Mouse (Mus musculus) neural tube, embryonic 13.5 days (tissue): ENCODE data around the gene Camta1. TPM values are rescaled to one million over a fixed set of nuclear protein-coding genes. Genes with fewer than 3 reads are reported as not detected.
A peak's percentile ranks its signal among the peaks of the same experiment; 100 is the strongest.
"Not testable (repeated sequence)": the region's sequence is repeated elsewhere in the genome, so short reads cannot be mapped to it uniquely, and the experiment has no call there.

ENCODE experiments used
- ATAC-seq: fragments of 200-750 bp; cut with Nextera tagmentation; 2 replicates; pipeline ENCODE4 v1.8.0; 2017; ENCODE audit warnings: low read depth, mild to moderate bottlenecking, moderate TSS enrichment, moderate library complexity
- H3K27ac ChIP-seq: fragments of 300-500 bp; sonication (generic); replicated peaks from 2 replicates; pipeline ENCODE4 v1.5.1; 2015; ENCODE audit warnings: moderate library complexity, mild to moderate bottlenecking, inconsistent platforms
- H3K27me3 ChIP-seq: fragments of 300-500 bp; sonication (generic); 2 replicates; pipeline ENCODE4 v1.6.1; 2015; ENCODE audit warnings: mild to moderate bottlenecking, inconsistent platforms
- H3K36me3 ChIP-seq: fragments of 300-500 bp; sonication (generic); 2 replicates; pipeline ENCODE4 v1.6.1; 2015; ENCODE audit warnings: mild to moderate bottlenecking, inconsistent platforms
- H3K4me1 ChIP-seq: fragments of 300-500 bp; sonication (generic); replicated peaks from 2 replicates; pipeline ENCODE4 v1.6.1; 2015; ENCODE audit warnings: inconsistent platforms
- H3K4me2 ChIP-seq: fragments of 300-500 bp; sonication (generic); 2 replicates; pipeline ENCODE4 v1.6.1; 2015; ENCODE audit warnings: inconsistent platforms, mild to moderate bottlenecking, moderate library complexity
- H3K4me3 ChIP-seq: fragments of 300-500 bp; sonication (generic); 2 replicates; pipeline ENCODE4 v1.5.1; 2015; ENCODE audit warnings: mild to moderate bottlenecking, inconsistent platforms
- H3K9ac ChIP-seq: fragments of 300-500 bp; sonication (generic); 2 replicates; pipeline ENCODE4 v1.6.1; 2015; ENCODE audit warnings: moderate library complexity, mild to moderate bottlenecking, inconsistent platforms
- H3K9me3 ChIP-seq: fragments of 300-500 bp; sonication (generic); 2 replicates; pipeline ENCODE4 v1.6.1; 2016; ENCODE audit warnings: inconsistent platforms
- WGBS: fragments of 180-500 bp; shearing (Covaris S2); methylation state at CpG from one replicate; pipeline ENCODE4 v1.1.7; 2015; 5-methylcytosine and 5-hydroxymethylcytosine counted together
- polyA plus RNA-seq: library from polyadenylated mRNA; unstranded; fragments of >200 nt; fragmentation: Nextera tagmentation; extraction: Ambion mirVana; gene quantifications from 2 replicates; pipeline ENCODE4 v1.2.1, GENCODE M21; 2015

Camta1 gene
- polyA plus RNA-seq, 1 experiment from 2014 or later = 165 TPM

DNA sequence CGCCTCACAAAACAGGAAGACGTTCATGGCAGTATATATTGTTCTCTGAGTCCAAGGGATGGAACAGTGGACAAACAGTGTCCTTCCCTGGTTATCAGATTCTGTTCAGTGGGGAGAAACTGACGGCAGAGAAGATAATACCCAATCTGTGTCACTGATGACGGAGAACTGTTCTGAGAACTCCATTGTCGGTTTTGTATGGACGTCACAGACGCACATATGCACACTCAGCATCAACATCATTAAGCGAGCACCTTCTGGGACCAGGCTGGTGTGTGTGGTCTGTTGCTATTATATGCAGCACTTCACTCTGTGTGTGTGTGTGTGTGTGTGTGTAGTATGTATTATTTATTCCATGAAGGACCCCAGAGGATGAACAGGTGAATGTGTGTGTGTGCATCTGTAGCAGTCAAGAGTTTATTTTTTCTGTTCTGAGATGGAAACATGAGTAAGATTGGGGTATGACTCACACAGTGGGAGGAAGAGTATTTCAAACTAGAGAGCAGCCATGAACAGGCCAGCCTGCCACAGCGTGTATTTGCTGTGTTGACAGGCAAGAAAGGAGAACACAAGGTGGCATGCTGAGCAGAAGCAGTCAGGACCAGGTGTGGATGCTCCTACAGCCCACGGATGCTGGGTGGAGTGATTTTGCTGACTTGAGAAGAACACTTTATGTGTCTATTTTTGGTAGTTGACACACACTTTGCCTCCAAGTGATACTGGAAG is 946.3 kb downstream of the Camta1 start:
- Histone ChIP-seq H3K9me3 (no peaks in the 10 kb centered on the region), H3K27me3 (no peaks in the 10 kb centered on the region), H3K4me1 (peaks cover 22% of the 10 kb centered on the region), H3K9ac (peak overlapping the region; percentile 84), H3K4me2 (peak overlapping the region; percentile 73), H3K27ac (peak overlapping the region; percentile 80), H3K4me3 (peak overlapping the region; percentile 55), H3K36me3 (no peaks in the 10 kb centered on the region)
- ATAC-seq = no peak
- 43% methylated on average over 10 of the region's 10 CpGs for WGBS

- peak; percentile 78 for ATAC-seq
- under 1% methylated on average over 48 of the region's 48 CpGs for WGBS
- Histone ChIP-seq H3K27me3 (no peaks in the 10 kb centered on the region), H3K4me1 (peaks cover 25% of the 10 kb centered on the region), H3K4me3 (peak within 1 kb of the TSS; percentile 55), H3K27ac (peak within 1 kb of the TSS; percentile 81), H3K4me2 (peak within 1 kb of the TSS; percentile 73), H3K36me3 (no peaks in the 10 kb centered on the region), H3K9ac (peak within 1 kb of the TSS; percentile 84), H3K9me3 (no peaks in the 10 kb centered on the region)
These were observed 947.4 kb downstream of the Camta1 start, which contains the start of the genes Park7 and Tnfrsf9 for GRCm38 (mm10) chr4:150914290-150914733. Park7 (minus strand) TSS chr4:150914437. Tnfrsf9 (plus strand) TSS chr4:150914562.

- peak overlapping the region; percentile 81 for H3K27ac ChIP-seq
- no peaks in the 10 kb centered on the region for H3K36me3 ChIP-seq
- ATAC-seq = no peak
- H3K9ac ChIP-seq = peak overlapping the region; percentile 84
- no peaks in the 10 kb centered on the region for H3K27me3 ChIP-seq
- H3K4me1 ChIP-seq = peaks cover 30% of the 10 kb centered on the region
- WGBS = 17% methylated on average over 12 of the region's 12 CpGs
- H3K9me3 ChIP-seq = no peaks in the 10 kb centered on the region
- peak overlapping the region; percentile 55 for H3K4me3 ChIP-seq
- peak overlapping the region; percentile 73 for H3K4me2 ChIP-seq
These were observed 947.9 kb downstream of the Camta1 start for GRCm38 (mm10) chr4:150913743-150914142.

- Histone ChIP-seq H3K9ac (no peak overlapping the region), H3K4me2 (peak overlapping the region; percentile 81), H3K27ac (peak overlapping the region; percentile 59), H3K27me3 (no peaks in the 10 kb centered on the region), H3K4me1 (peaks cover 38% of the 10 kb centered on the region), H3K9me3 (no peaks in the 10 kb centered on the region), H3K4me3 (peak overlapping the region; percentile 60), H3K36me3 (peaks cover 19% of the 10 kb centered on the region)
- 87% methylated on average over 19 of the region's 19 CpGs for whole genome bisulfite sequencing
- peak; percentile 17; the same call in 1 of the 2 replicates for ATAC-seq
These were observed 951.3 kb downstream of the Camta1 start for GRCm38 (mm10) chr4:150910164-150910951.

- peaks cover 25% of the 10 kb centered on the region for H3K36me3 ChIP-seq
- H3K4me2 ChIP-seq = peak overlapping the region; percentile 81
- peak overlapping the region; percentile 78 for H3K9ac ChIP-seq
- H3K27me3 ChIP-seq = no peaks in the 10 kb centered on the region
- H3K4me1 ChIP-seq = peaks cover 31% of the 10 kb centered on the region
- WGBS = under 1% methylated on average over 56 of the region's 56 CpGs
- ATAC-seq = peak; percentile 74
- no peaks in the 10 kb centered on the region for H3K9me3 ChIP-seq
- H3K27ac ChIP-seq = peak overlapping the region; percentile 77
- peak overlapping the region; percentile 60 for H3K4me3 ChIP-seq
These were observed 952.1 kb downstream of the Camta1 start for GRCm38 (mm10) chr4:150909451-150910156.

DNA sequence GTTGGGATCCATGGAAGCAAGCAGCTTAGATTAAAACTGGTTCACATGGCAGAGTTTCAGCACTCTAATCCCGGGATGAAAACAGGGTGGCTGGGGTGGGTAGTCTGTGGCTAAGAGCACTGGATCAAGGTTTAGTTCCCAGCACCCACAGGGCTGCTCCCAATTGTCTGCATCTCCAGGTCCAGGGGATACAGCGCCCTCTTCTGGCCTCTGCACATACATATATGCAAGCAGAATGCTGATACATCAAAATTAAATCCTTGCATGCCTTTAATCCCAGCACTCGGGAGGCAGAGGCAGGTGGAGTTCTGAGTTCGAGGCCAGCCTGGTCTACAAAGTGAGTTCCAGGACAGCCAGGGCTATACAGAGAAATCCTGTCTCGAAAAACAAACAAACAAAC is 953.2 kb downstream of the Camta1 start:
- WGBS = 81% methylated on average over 5 of the region's 5 CpGs
- Histone ChIP-seq H3K4me1 (peaks cover 27% of the 10 kb centered on the region), H3K4me3 (peak overlapping the region; percentile 60; the same call in 1 of the 2 replicates), H3K4me2 (peak overlapping the region; percentile 81; the same call in 1 of the 2 replicates), H3K36me3 (peaks cover 33% of the 10 kb centered on the region)
- ATAC-seq, H3K27ac ChIP-seq, H3K27me3 ChIP-seq, H3K9ac ChIP-seq, H3K9me3 ChIP-seq: not testable (repeated sequence)

DNA sequence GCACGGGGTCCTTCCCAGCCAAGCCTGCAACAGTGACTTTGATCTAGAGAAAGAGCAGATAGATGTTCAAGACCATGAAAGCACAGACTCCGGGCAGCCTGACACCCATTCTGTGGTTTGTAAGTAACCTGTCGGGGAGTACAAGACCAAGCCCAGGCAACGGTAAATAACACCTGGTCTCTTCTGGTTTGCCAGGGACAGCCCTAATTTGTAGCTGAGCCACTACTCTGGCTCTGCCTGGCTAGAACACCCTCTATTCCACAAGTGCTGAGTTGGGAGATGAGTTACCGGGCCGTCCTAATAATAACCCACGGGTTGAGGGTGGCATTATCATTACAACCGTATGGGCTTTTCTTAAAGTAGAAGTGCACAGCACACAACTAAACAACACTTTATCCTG is 954.6 kb downstream of the Camta1 start:
- Histone ChIP-seq H3K4me2 (no peak overlapping the region), H3K4me1 (peaks cover 19% of the 10 kb centered on the region), H3K27ac (no peak overlapping the region), H3K27me3 (no peaks in the 10 kb centered on the region), H3K36me3 (peaks cover 47% of the 10 kb centered on the region), H3K4me3 (no peak overlapping the region), H3K9ac (no peak overlapping the region), H3K9me3 (no peaks in the 10 kb centered on the region)
- 95% methylated on average over 8 of the region's 8 CpGs for WGBS
- ATAC-seq = no peak

GRCm38 (mm10) chr4:150903091-150903742 is 958.5 kb downstream of the Camta1 start:
- H3K4me3 ChIP-seq = no peak overlapping the region
- H3K27me3 ChIP-seq = no peaks in the 10 kb centered on the region
- H3K4me1 ChIP-seq = peaks cover 6% of the 10 kb centered on the region; the same call in 1 of the 2 replicates
- no peak overlapping the region for H3K4me2 ChIP-seq
- no peak overlapping the region for H3K9ac ChIP-seq
- ATAC-seq = no peak
- H3K36me3 ChIP-seq = peaks cover 82% of the 10 kb centered on the region
- 94% methylated on average over 14 of the region's 14 CpGs for WGBS
- H3K9me3 ChIP-seq = no peaks in the 10 kb centered on the region
- H3K27ac ChIP-seq = no peak overlapping the region

DNA sequence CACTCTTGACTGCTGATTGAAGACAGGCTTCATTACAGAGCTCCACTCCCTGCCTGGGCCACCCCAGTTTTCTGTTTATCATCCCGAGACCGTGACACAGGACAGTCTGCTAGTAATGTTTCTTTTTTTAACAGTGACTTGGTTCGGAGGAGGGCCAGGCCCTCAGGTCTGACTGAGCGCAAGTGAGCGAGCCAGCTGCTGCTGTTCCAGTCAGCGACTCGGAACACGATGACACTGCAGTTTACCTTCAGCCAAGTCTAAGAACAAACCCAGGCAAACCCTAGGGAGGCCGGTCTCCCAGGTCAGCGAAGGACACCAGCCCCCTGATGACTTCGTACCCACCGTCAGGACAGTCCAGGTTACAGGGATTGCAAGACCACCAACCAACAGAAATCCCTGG is 959.6 kb downstream of the Camta1 start:
- Histone ChIP-seq H3K36me3 (peaks cover 86% of the 10 kb centered on the region), H3K27me3 (no peaks in the 10 kb centered on the region)
- 85% methylated on average over 12 of the region's 12 CpGs for WGBS

GRCm38 (mm10) chr4:150901651-150902050 is 960.0 kb downstream of the Camta1 start:
- Histone ChIP-seq H3K9me3 (no peaks in the 10 kb centered on the region), H3K27ac (no peak overlapping the region), H3K4me3 (no peak overlapping the region), H3K4me2 (no peak overlapping the region), H3K36me3 (peaks cover 86% of the 10 kb centered on the region), H3K9ac (no peak overlapping the region), H3K27me3 (no peaks in the 10 kb centered on the region), H3K4me1 (no peaks in the 10 kb centered on the region)
- ATAC-seq = no peak
- WGBS = 53% methylated on average over 9 of the region's 9 CpGs

More for the DNA sequence above, 959.6 kb downstream of the Camta1 start:
- H3K4me2 ChIP-seq = no peak overlapping the region
- H3K4me3 ChIP-seq = no peak overlapping the region
- no peak overlapping the region for H3K27ac ChIP-seq
- H3K9ac ChIP-seq = no peak overlapping the region
- H3K4me1 ChIP-seq = no peaks in the 10 kb centered on the region
- no peaks in the 10 kb centered on the region for H3K9me3 ChIP-seq
- ATAC-seq = no peak

DNA sequence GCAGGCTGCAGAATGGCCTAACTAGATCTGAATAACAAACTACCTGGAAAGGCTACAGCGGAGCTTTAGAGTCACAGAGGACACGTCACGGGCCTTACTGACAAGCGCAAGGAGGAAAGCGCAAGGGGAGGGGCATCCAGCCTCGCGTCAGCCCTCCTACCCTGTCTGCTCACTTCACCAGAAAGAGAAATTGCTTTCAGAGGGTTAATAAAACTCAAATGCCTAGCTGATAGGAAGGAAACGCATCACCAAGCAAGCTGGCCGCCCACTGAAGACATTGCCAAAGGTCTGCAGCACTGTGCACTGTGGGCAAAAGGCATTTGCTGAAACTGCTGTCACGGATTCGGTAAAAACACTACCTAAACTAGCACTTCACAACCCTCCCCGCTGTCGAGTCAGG is 961.2 kb downstream of the Camta1 start:
- peaks cover 90% of the 10 kb centered on the region for H3K36me3 ChIP-seq
- 94% methylated on average over 13 of the region's 13 CpGs for WGBS

More for the DNA sequence above, 961.2 kb downstream of the Camta1 start:
- Histone ChIP-seq H3K4me2 (no peak overlapping the region), H3K27me3 (no peaks in the 10 kb centered on the region), H3K9me3 (no peaks in the 10 kb centered on the region), H3K4me3 (no peak overlapping the region), H3K27ac (no peak overlapping the region), H3K9ac (no peak overlapping the region), H3K4me1 (no peaks in the 10 kb centered on the region)
- ATAC-seq = no peak
